Mouse (Mus musculus): ENCODE results near the gene Nkx1-1. TPM values are rescaled to one million over a fixed set of nuclear protein-coding genes. Genes with fewer than 3 reads are reported as not detected.
A peak's percentile ranks its signal among the peaks of the same experiment; 100 is the strongest.

The Nkx1-1 gene
- total RNA-seq, 2 experiments from 2014 or later = not detected

DNA sequence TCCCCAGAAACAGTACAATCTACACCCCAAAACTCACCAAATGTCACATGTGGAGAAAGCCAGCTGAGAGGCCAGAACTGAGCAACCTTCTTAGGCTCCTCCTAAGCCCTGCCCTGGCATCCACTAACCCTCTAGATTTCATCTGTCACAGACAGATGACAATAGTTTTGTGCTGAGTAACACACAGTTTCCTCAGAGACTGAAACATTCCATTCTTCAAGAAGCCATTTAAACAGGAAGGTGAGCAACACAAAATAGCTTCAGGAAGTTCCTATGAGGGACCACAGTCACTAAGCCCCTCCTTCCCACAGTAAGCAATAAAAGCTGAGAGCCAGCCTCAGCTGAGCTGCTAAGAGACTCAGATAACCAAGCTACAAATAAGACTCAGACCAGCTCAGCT lies 6.3 kb downstream of the Nkx1-1 start:
- no peak for DNase-seq (ENCODE audit: low spot score in 2 of 2)

- DNase-seq (ENCODE audit: low spot score in 2 of 2) = no peak
Observed at GRCm38 (mm10) chr5:33420313-33420712, 13.5 kb downstream of the Nkx1-1 start.

DNA sequence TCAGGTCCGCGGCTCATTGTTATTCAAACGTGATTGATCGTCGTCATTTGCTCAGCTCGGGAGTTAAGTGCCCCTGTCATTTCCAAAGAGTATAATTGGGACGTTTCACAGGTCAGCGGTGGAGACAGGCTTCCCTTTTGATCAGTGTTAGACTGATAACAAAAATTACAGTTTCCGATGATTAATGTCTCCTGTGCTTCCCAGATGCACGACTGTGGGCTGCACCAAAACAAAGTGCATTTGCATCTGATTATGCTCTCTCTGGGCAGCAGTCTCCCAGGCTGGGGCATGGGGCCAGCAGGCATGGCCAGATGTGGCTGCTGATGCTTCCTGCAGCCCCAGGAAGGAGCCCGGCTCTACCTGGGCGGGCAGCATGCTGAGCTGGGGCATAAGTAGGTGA lies 33.0 kb downstream of the Nkx1-1 start:
- no peak for DNase-seq (ENCODE audit: low spot score in 2 of 2)

GRCm38 (mm10) chr5:33396828-33397227 lies 36.9 kb downstream of the Nkx1-1 start:
- DNase-seq (ENCODE audit: low spot score in 2 of 2) = peak; percentile 53 to 55

DNA sequence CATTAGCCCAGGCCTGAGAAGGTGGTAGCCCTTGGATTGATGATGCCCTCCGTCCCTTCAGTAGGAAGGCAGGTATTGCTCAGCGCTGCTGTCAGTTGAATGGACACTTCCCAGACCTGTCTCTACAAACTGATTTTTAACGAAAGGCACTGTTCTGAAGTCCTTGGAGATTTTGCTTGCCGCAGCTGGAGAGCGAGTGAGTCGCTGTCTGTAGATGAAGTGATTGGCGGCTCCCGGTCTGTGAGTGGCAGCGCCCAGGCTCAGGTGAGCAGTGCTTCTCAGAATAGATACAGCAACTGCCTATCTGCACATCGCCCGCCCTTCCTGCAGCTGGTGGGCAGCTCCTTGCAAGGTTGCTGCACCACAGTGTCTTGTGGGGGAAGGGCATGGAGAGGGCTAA lies 38.1 kb downstream of the Nkx1-1 start:
- DNase-seq (ENCODE audit: low spot score in 2 of 2) = no peak

GRCm38 (mm10) chr5:33393803-33394202 lies 40.0 kb downstream of the Nkx1-1 start:
- peak; percentile 81 to 88 for DNase-seq (ENCODE audit: low spot score in 2 of 2)

DNA sequence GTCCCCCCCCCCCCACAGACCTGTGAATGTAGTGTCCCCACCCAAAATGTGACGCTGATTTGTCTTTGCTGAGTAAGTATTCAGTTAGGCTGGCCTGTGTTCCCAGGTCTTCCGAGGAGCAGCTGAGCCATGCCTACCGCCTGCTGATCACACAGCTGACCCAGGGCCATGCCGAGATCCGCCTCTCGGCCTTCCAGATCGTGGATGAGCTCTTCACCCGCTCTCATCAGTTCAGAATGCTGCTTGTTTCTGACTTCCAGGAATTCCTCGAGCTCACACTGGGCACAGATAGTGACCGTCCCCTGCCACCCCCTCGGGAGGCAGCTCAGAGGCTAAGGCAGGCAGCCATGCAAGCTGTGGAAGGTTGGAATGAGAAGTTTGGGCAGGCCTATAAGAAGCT lies 46.2 kb downstream of the Nkx1-1 start:
- no peak for DNase-seq (ENCODE audit: low spot score in 2 of 2)

Other genes with a start within 250 kb of the Nkx1-1 start
- under 1 TPM; 0.45 to 0.75 TPM for gene Spon2, start 215.5 kb downstream of the Nkx1-1 start, total RNA-seq (2021)
- 100 to 1,000 TPM; 278 to 287 TPM for gene Ctbp1, start 159.0 kb downstream of the Nkx1-1 start, total RNA-seq (2021)
- 10 to 100 TPM; 86.7 to 88.9 TPM for gene Maea, start 98.5 kb downstream of the Nkx1-1 start, total RNA-seq (2021)
- gene Uvssa, start 55.4 kb downstream of the Nkx1-1 start, total RNA-seq (2021) = 10 to 100 TPM; 10.5 to 11.8 TPM
- gene Fam53a, start 195.7 kb upstream of the Nkx1-1 start, total RNA-seq (2021) = 10 to 100 TPM; 20.4 to 24.0 TPM
- under 1 TPM in 1 of 2 experiments, not detected in 1; 0.73 TPM for gene Gm9903, start 195.9 kb upstream of the Nkx1-1 start, total RNA-seq (2021)
- 10 to 100 TPM; 28.7 to 31.7 TPM for gene Slbp, start 218.6 kb upstream of the Nkx1-1 start, total RNA-seq (2021)
- 10 to 100 TPM; 12.4 to 14.1 TPM for gene Tacc3, start 224.2 kb upstream of the Nkx1-1 start, total RNA-seq (2021)
- gene Tmem129, start 224.4 kb upstream of the Nkx1-1 start, total RNA-seq (2021) = 10 to 100 TPM; 21.4 to 22.4 TPM

Measured in layer of hippocampus, postnatal 10 days (tissue).